Mouse (Mus musculus): ENCODE results near the gene Mybpc2. TPM values are rescaled to one million over a fixed set of nuclear protein-coding genes. Genes with fewer than 3 reads are reported as not detected.

The Mybpc2 gene
- total RNA-seq (2015) (not detected in 2 replicates), total RNA-seq (2017) (not detected in 2 replicates)

GRCm38 (mm10) chr7:44524502-44524901, at the start of gene Mybpc2:
Gene Mybpc2 (minus strand): TSS chr7:44524656.
- no peak for ATAC-seq (replicated peaks; ENCODE audit: poor library complexity)

GRCm38 (mm10) chr7:44572956-44573484, 48.6 kb upstream of the Mybpc2 start:
- ATAC-seq (replicated peaks; ENCODE audit: poor library complexity), result no peak

- peak; percentile 88 for ATAC-seq (replicated peaks; ENCODE audit: poor library complexity)
Measured at GRCm38 (mm10) chr7:44572213-44572701, 47.8 kb upstream of the Mybpc2 start, which contains the start of gene Napsa. Gene Napsa (plus strand): TSS chr7:44572380.

- ATAC-seq (replicated peaks; ENCODE audit: poor library complexity), result no peak
Measured at GRCm38 (mm10) chr7:44571811-44572210, 47.4 kb upstream of the Mybpc2 start.

- no peak for ATAC-seq (replicated peaks; ENCODE audit: poor library complexity)
Measured at GRCm38 (mm10) chr7:44570989-44571388, 46.5 kb upstream of the Mybpc2 start.

DNA sequence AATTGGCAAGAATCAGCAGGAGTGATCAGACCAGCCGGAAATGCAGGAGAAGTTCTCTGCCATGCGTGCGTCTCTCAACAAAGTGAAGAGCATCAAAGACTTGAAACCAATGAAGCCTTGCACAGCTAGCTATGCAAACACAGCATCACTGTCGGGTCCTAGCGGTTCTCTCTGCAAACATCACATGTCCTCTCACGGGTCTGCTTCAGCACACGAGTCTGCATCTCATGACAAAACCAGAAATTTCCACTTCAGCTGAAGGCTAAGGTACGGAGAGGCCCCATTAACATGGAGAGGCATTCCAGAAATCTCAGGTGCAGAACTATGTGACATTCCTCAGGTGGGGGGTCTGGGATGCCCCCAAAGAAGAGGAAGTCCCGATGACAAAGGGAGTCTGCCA, 44.3 kb upstream of the Mybpc2 start:
- no peak for ATAC-seq (replicated peaks; ENCODE audit: poor library complexity)

GRCm38 (mm10) chr7:44565414-44565813, 41.0 kb upstream of the Mybpc2 start:
- peak; percentile 58 for ATAC-seq (replicated peaks; ENCODE audit: poor library complexity)

DNA sequence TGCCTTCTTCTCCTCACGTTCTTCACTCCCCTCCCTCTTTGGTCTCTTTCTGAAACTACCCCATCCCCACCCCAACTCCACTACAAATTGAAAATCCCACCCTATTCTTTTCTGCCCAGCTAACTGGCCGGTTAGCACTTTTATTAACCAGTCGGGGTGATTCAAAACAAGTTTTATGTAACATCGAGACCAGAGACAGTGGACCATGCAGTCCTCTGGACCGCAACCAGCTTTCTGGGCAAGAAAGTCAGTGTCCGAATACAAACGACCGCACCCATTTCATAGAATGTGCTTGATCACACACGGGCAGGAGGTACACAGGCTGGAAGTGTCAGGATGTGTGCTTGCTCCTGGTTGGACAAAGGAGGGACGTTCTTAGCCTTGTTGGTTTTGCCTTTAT, 40.0 kb upstream of the Mybpc2 start:
- no peak for ATAC-seq (replicated peaks; ENCODE audit: poor library complexity)

- peak; percentile 44 for ATAC-seq (replicated peaks; ENCODE audit: poor library complexity)
Measured at GRCm38 (mm10) chr7:44563284-44563683, 38.8 kb upstream of the Mybpc2 start.

- peak; percentile 84 for ATAC-seq (replicated peaks; ENCODE audit: poor library complexity)
Measured at GRCm38 (mm10) chr7:44560435-44561400, 36.3 kb upstream of the Mybpc2 start.

DNA sequence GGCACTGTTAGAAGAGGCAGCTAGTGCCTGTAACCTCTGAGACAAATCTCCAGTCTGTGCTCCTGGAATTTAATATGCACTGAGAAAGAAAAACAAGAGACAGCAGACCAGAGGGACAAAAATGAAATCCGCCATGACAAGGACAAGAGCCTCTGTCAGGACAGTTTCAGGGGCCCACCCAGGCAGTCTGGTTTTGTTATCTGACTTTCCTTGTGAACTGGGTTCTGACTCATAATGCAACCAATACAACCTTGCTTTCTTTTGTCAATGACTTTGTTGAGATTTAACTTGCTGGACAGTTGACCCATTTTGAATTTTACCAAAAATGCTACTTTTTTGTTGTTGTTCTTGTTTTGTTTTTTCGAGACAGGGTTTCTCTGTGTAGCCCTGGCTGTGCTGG, 33.2 kb upstream of the Mybpc2 start:
- no peak for ATAC-seq (replicated peaks; ENCODE audit: poor library complexity)

GRCm38 (mm10) chr7:44553826-44554225, 29.4 kb upstream of the Mybpc2 start, which contains the start of gene Nr1h2:
Gene Nr1h2 (minus strand): TSS chr7:44553951.
- peak; percentile 75 for ATAC-seq (replicated peaks; ENCODE audit: poor library complexity)

DNA sequence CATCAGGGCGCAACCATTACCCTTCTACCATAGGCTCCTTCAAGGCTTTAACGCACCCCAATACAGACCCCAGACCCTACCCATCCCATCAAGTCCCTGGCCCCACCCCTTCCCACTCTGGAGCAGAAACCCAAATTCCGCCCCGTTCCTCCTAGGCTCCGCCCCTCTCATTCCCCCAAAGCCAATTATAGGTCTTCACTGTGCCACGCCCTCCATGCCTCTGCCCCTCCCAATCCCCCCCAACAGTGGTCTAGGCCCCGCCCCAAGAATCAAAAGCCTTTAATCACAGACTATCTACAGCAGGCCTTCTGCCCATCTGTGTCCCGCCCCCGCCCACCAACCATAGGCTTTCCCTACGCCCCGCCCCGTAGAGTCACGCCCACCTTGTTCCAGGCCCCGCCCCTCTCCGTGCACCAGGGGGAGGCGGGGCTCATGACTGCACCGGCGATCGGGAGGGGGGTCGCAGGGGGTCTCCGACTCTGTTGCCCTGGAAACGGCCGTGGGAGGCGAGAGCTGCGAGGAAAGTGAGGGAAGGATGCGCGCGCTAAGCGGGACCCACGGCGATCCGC, 28.8 kb upstream of the Mybpc2 start:
- peak; percentile 62 for ATAC-seq (replicated peaks; ENCODE audit: poor library complexity)

DNA sequence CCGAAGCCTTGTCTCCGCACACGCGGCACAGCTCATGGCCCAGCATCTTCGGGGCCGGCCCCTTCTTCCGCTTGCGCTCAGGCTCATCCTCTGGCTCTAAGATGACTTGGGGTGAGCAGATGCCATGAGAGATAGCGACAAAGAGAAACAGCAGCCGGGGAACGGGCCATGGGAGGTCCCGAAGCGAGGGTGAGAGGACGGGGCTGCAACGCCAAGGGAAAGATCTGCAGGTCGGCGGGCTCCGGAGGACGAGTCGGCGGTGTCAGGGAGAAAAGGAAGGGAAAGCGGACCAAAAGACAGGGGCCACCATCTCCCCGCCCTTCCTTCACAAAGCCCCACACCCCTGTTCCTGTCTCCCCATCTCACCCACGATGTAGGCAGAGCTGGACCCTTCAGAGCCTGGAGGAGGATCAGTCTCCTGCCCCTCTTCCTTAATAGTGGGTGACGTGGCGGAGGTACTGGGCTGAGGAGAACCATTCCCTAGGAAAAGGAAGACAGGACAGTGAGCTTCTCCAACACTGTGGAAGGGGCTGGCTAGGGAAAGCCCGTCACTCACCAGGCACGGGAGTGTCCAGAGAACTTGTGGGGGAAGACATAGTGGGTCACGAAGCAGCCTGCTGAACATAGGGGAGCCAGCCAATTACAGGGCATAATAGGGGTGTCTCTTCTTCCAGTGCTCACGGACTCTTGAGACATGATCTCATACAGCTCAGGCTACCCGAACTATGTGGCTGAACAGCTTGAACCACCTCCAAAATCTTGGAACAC, 27.9 kb upstream of the Mybpc2 start:
- no peak for ATAC-seq (replicated peaks; ENCODE audit: poor library complexity)

GRCm38 (mm10) chr7:44551731-44552130, 27.3 kb upstream of the Mybpc2 start:
- no peak for ATAC-seq (replicated peaks; ENCODE audit: poor library complexity)

GRCm38 (mm10) chr7:44551301-44551700, 26.8 kb upstream of the Mybpc2 start:
- no peak for ATAC-seq (replicated peaks; ENCODE audit: poor library complexity)

- no peak for ATAC-seq (replicated peaks; ENCODE audit: poor library complexity)
Measured at GRCm38 (mm10) chr7:44550409-44550678, 25.9 kb upstream of the Mybpc2 start.

DNA sequence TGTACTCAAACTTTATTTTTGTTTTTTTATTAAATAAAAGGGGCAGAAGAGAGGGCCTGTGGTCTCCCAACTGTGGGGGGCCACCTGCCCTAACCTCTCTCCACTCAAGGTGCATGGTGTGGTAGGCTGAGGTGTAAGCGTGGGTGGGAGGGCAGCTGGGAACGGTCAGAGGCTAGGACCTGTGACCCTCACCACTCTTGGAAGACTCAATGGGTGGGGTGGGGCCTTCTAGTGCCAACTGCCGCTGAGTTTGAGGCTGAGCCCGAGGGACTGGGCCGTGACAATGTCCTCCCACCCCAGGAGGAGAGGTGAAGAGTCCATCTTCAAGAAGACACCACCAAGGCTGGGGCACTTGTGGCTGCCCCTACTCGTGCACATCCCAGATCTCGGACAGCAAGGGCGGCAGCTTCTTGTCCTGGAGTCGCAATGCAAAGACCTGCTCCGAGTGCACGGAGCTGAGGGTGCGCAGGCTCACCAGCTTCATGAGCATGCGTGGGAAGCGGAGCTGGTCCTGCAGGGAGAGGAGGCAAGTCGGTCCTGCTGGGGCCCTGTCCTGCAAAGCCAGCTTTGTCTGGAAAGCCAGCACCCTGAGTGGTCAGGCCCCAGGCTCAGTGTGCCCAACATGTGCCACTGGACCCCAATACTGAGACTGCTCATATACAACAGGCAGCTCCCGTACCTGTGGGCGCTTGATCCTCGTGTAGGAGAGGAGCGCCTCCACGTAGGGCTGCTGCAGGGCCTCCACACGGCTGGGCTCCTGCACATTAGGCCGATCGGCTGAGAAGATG, 25.4 kb upstream of the Mybpc2 start:
- ATAC-seq (replicated peaks; ENCODE audit: poor library complexity), result no peak

DNA sequence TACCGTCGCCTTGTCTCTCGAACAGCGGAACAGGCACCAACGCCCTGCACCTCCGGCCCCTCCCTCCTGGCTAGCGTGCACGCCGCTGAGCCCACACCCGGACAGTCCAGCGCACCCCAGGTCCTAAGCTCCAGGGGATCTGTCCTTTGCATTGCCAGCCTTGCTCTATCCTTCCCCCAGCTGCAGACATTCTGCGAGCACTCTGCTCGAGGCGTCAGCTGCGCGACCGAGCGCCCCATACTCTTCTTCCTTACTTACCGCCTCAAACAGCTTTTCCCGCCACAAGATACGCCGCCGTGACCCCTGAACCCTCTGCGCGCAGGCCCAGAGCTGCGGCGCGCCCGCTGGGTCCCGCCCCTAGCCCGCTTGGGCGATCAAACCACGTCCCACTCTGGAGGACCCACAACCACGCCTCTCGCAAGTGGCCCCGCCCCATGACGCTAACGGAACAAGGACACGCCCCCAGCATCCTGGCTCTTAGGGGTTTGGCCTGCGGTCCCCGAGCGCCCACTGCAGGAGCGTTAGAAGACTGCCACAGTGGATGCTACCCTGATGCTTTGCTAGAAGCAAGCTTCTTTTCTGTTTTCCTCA, 24.1 kb upstream of the Mybpc2 start, which contains the start of gene Pold1:
Gene Pold1, minus strand, starts transcription at position 353 of the 591 bp plus-strand sequence.
- peak; percentile 83 for ATAC-seq (replicated peaks; ENCODE audit: poor library complexity)

GRCm38 (mm10) chr7:44547725-44548124, 23.3 kb upstream of the Mybpc2 start:
- no peak for ATAC-seq (replicated peaks; ENCODE audit: poor library complexity)

Data from megakaryocyte progenitor cell, adult 5-6 weeks (primary cell).